Mouse (Mus musculus) megakaryocyte, adult 5-6 weeks (primary cell): ENCODE data around the gene Pycr2. TPM values are rescaled to one million over a fixed set of nuclear protein-coding genes. Genes with fewer than 3 reads are reported as not detected.
"Not testable (repeated sequence)": the region's sequence is repeated elsewhere in the genome, so short reads cannot be mapped to it uniquely, and the experiment has no call there.

Experiments used
- ATAC-seq: 2 replicates; pipeline ENCODE4 v1.8.0; 2016; ENCODE audit warnings: mild to moderate bottlenecking, inconsistent platforms; ENCODE audit not compliant: poor library complexity, severe bottlenecking
- total RNA-seq, 2 experiments: library from RNA; stranded (forward) in 1 of 2; stranded (reverse) in 1 of 2; fragments of 153-499, 151-499 nt in 1 of 2; fragments of 221-1000, 200-1000 nt in 1 of 2; gene quantifications; 2 replicates each; pipeline versions ENCODE4 v1.2.3 to v1.2.4; 2015 to 2017

The Pycr2 gene
- total RNA-seq, 2 experiments from 2014 or later, result 16.4 to 17.3 TPM

DNA sequence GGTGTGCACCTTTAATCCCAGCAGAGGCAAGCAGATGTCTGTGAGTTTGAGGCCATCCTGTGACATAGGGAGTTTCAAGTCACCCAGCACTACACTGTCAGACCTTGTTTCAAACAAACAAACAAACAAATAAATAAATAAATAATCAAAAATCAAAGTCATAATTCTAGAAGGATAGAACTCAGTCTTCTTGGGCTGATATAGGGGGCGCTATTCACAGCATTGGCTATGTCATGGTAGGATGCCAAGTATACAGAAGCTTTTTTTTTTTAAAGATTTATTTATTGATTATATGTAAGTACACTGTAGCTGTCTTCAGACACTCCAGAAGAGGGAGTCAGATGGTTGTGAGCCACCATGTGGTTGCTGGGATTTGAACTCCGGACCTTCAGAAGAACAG is 34.7 kb downstream of the Pycr2 start:
- not testable (repeated sequence) for ATAC-seq

GRCm38 (mm10) chr1:180940776-180941460 is 36.8 kb downstream of the Pycr2 start:
- peak; percentile 22 for ATAC-seq

GRCm38 (mm10) chr1:180941726-180942125 is 37.6 kb downstream of the Pycr2 start:
- ATAC-seq, result no peak

- peak; percentile 45 for ATAC-seq
These were observed 38.3 kb downstream of the Pycr2 start, which contains the start of gene Tmem63a for GRCm38 (mm10) chr1:180942166-180943031. Gene Tmem63a, plus strand, starts transcription at chr1:180942344.

GRCm38 (mm10) chr1:180943032-180943644 is 39.0 kb downstream of the Pycr2 start:
- no peak for ATAC-seq

DNA sequence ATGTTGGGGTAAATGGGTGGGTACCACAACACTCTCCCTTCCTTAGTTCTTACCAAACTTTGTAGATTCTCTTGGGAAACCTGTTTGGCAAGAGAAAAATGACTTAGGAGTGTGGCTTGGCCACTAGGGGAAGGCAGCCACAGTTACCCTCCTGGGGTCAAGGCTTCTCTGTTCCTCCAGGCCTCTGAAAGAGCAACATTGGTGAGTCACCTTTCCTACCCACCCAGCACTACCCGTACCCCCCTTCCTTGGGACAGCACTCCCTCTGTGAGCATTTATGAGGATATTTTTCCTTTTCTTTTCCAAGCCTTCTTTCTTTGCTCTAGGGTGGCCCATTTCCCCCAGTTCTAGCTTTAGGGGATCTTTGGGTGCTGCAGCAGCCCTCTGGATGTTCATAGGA is 39.8 kb downstream of the Pycr2 start:
- peak; percentile 9; the same call in 1 of the 2 replicates for ATAC-seq

DNA sequence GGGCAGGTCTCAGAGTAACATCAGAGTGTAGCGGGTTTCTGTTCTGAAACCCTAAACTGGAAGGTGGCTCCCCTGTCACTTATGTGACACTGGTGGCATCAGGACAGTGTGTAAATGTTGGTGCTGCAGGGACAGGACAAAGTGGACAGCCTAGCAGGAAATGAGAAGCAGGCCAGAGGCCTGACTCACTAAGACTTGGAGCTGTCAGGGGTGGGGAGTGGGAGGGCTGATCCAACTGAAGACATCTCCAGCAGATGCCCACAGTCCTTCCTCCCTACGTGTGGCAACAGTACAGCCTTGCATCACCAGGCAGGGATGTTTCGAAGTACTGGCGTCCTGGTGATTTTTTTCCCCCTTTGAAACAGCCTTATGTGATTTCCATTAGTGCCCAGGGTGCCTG is 40.5 kb downstream of the Pycr2 start:
- ATAC-seq, result peak; percentile 59

DNA sequence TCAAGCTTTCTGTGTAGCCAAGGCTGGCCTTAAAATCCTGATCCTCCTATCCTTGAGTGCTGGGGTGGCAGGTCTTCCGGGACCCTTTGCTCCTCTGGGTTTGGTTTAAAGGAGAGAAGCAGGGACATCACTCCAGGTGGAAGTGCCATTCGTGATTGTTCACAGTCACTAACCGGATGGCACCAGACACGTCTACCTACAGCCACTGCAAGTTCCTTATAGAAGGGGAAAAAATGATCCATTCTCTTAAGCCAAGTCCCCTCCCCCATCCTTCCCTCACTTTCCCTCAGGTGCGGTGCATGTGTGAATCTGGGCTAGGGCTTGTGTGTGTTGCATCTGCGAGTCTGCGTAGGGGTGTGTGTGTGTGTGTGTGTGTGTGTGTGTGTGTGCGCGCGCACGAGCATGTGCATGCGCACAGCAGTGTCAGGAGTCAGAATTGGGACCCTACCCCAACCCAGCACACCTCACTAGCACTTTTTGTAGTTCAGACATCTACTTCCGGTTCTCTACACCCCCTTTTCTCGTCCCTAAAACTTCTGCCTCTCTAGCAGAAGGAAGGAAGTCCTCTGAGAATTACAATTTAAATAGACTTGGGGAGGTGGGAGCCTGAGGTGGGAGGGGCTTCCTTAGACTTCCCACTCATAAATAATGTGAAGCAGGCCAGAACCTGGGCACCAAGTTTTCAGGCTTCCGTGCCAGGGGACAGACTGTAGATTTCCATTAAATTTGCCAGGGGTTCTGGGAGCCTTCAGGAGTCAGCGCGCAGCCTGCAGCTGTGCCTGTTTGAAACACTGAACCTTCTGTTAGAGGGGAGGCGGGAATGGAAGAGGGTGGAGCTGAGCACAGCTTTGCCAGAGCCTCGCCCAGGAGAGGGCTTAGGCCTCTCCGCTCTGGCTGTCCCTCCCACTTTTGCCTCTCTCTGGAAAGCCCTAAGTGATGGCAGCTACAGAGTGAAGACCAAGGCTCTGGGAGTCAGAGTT is 41.2 kb downstream of the Pycr2 start:
- ATAC-seq, result 0 out of 2 replicates have a peak, but pooled peaks have one; percentile 15

GRCm38 (mm10) chr1:180946448-180946847 is 42.4 kb downstream of the Pycr2 start:
- no peak for ATAC-seq

GRCm38 (mm10) chr1:180952085-180952746 is 48.1 kb downstream of the Pycr2 start:
- no peak for ATAC-seq

- no peak for ATAC-seq
These were observed 48.7 kb downstream of the Pycr2 start for GRCm38 (mm10) chr1:180952808-180953207.

DNA sequence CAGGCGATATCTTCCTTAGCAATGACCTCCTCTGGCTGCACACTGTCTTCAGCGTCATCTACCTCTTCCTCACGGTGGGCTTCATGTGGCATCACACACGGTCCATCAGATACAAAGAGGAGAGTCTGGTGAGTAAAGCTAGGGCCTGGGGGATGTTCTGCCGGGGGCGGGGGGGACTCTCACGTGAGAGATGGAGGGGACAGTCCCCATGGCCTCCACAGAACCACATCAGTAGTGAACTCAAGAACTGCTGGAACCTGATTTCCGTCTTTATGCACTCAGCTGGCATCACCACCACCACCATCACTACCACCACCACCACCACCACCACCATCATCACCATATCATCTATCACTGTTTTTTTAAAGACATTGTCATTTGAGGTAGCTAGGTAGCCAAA is 52.3 kb downstream of the Pycr2 start:
- no peak for ATAC-seq

- no peak for ATAC-seq
These were observed 52.9 kb downstream of the Pycr2 start for GRCm38 (mm10) chr1:180956973-180957381.

Other genes starting within 250 kb of the Pycr2 start
- gene Mixl1, start 207.3 kb upstream of the Pycr2 start, total RNA-seq (2015), result not detected in 2 replicates
- not detected in 2 replicates for gene Mixl1, start 207.3 kb upstream of the Pycr2 start, total RNA-seq (2017)
- gene Acbd3, start 178.2 kb upstream of the Pycr2 start, total RNA-seq (2015), result 25.2 and 27.1 TPM in 2 replicates
- 49.8 and 52.4 TPM in 2 replicates for gene Acbd3, start 178.2 kb upstream of the Pycr2 start, total RNA-seq (2017)
- 3,482 and 3,921 TPM in 2 replicates for gene H3f3a, start 90.3 kb upstream of the Pycr2 start, total RNA-seq (2015)
- 2,689 and 3,338 TPM in 2 replicates for gene H3f3a, start 90.3 kb upstream of the Pycr2 start, total RNA-seq (2017)
- 18.1 and 21.1 TPM in 2 replicates for gene Sde2, start 53.2 kb upstream of the Pycr2 start, total RNA-seq (2015)
- gene Sde2, start 53.2 kb upstream of the Pycr2 start, total RNA-seq (2017), result 24.8 and 34.9 TPM in 2 replicates
- gene Lefty2, start 11.2 kb upstream of the Pycr2 start, total RNA-seq (2015), result not detected in 2 replicates
- gene Lefty2, start 11.2 kb upstream of the Pycr2 start, total RNA-seq (2017), result not detected in 2 replicates
- 0.60 and 1.5 TPM in 2 replicates for gene Lefty1, start 30.7 kb downstream of the Pycr2 start, total RNA-seq (2015)
- gene Lefty1, start 30.7 kb downstream of the Pycr2 start, total RNA-seq (2017), result 0.29 and 0.98 TPM in 2 replicates
- 35.0 and 35.5 TPM in 2 replicates for gene Tmem63a, start 38.1 kb downstream of the Pycr2 start, total RNA-seq (2015)
- gene Tmem63a, start 38.1 kb downstream of the Pycr2 start, total RNA-seq (2017), result 31.7 and 35.2 TPM in 2 replicates
- 1.3 and 2.4 TPM in 2 replicates for gene Ephx1, start 116.6 kb downstream of the Pycr2 start, total RNA-seq (2015)
- gene Ephx1, start 116.6 kb downstream of the Pycr2 start, total RNA-seq (2017), result 1.3 and 2.1 TPM in 2 replicates
- gene 9130409I23Rik, start 146.9 kb downstream of the Pycr2 start, total RNA-seq (2015), result not detected in 2 replicates
- gene 9130409I23Rik, start 146.9 kb downstream of the Pycr2 start, total RNA-seq (2017), result not detected in 2 replicates
- gene Nvl, start 239.9 kb downstream of the Pycr2 start, total RNA-seq (2015), result 19.8 and 22.7 TPM in 2 replicates
- 14.0 and 18.1 TPM in 2 replicates for gene Nvl, start 239.9 kb downstream of the Pycr2 start, total RNA-seq (2017)
- 95.3 and 111 TPM in 2 replicates for gene Cnih4, start 240.4 kb downstream of the Pycr2 start, total RNA-seq (2015)
- gene Cnih4, start 240.4 kb downstream of the Pycr2 start, total RNA-seq (2017), result 147 and 148 TPM in 2 replicates